Mouse (Mus musculus): ENCODE data around the gene Napa. TPM values are rescaled to one million over a fixed set of nuclear protein-coding genes. Genes with fewer than 3 reads are reported as not detected.

The Napa gene
- polyA plus RNA-seq, 1 experiment from 2014 or later = 154 TPM

- WGBS = 63% methylated on average over 9 of the region's 9 CpGs
- H3K4me1 ChIP-seq (ENCODE audit: insufficient read depth, low read depth, low read length) = no peaks in the 10 kb centered on the region
- DNase-seq (ENCODE audit: low spot score) = no peak
These were observed 52.2 kb downstream of the Napa start for GRCm38 (mm10) chr7:16150191-16151145.

DNA sequence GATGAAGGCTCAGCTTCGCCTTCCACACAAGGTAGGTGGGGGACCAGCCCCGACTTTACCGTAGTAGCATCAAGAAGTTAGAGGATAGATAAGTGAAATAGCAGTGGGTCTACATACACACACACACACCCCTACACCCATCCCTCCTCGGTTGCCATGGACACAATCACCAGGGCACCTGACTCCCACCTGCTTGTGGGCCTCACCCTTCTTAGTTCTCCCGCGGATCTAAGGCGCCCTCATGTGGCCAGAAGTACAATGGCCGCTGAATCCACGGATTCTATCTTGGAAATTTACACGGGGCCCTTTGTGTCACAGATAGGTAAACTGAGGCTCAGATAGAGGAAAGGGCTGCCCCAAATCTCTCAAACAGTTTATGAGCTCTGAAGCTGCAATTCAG lies 55.3 kb downstream of the Napa start:
- H3K4me1 ChIP-seq (ENCODE audit: insufficient read depth, low read depth, low read length) = no peaks in the 10 kb centered on the region
- DNase-seq (ENCODE audit: low spot score) (peak; percentile 56), ATAC-seq (peak; percentile 58)
- TF ChIP-seq EP300 (IDR thresholded peaks at IDR 0.05) (no peak), CTCF (IDR thresholded peaks at IDR 0.05) (peak; percentile 78)
- H3K27ac ChIP-seq (ENCODE audit: low read length) = no peak overlapping the region
- H3K9ac ChIP-seq (replicated peaks; ENCODE audit: low read depth) = no peak overlapping the region
- no peaks in the 10 kb centered on the region; the same call in 1 of the 2 replicates for H3K27me3 ChIP-seq (replicated peaks; ENCODE audit: insufficient read depth, low read length)
- WGBS = 14% methylated on average over 10 of the region's 10 CpGs
- no peak overlapping the region for H3K4me2 ChIP-seq (replicated peaks; ENCODE audit: low read depth, low read length)
- H3K36me3 ChIP-seq (ENCODE audit: insufficient read depth, low read length) = no peaks in the 10 kb centered on the region
- H3K4me3 ChIP-seq (ENCODE audit: low read depth, low read length) = no peak overlapping the region
- H3K9me3 ChIP-seq (ENCODE audit: low read length) = no peaks in the 10 kb centered on the region

More at GRCm38 (mm10) chr7:16150191-16151145, 52.2 kb downstream of the Napa start:
- TF ChIP-seq CTCF (IDR thresholded peaks at IDR 0.05) = no peak
- TF ChIP-seq EP300 (IDR thresholded peaks at IDR 0.05) = no peak
- Histone ChIP-seq H3K9ac (replicated peaks; ENCODE audit: low read depth) (no peak overlapping the region), H3K27me3 (replicated peaks; ENCODE audit: insufficient read depth, low read length) (no peaks in the 10 kb centered on the region), H3K4me3 (ENCODE audit: low read depth, low read length) (no peak overlapping the region), H3K36me3 (ENCODE audit: insufficient read depth, low read length) (no peaks in the 10 kb centered on the region), H3K4me2 (replicated peaks; ENCODE audit: low read depth, low read length) (no peak overlapping the region), H3K27ac (ENCODE audit: low read length) (no peak overlapping the region), H3K9me3 (ENCODE audit: low read length) (no peaks in the 10 kb centered on the region)
- no peak for ATAC-seq

DNA sequence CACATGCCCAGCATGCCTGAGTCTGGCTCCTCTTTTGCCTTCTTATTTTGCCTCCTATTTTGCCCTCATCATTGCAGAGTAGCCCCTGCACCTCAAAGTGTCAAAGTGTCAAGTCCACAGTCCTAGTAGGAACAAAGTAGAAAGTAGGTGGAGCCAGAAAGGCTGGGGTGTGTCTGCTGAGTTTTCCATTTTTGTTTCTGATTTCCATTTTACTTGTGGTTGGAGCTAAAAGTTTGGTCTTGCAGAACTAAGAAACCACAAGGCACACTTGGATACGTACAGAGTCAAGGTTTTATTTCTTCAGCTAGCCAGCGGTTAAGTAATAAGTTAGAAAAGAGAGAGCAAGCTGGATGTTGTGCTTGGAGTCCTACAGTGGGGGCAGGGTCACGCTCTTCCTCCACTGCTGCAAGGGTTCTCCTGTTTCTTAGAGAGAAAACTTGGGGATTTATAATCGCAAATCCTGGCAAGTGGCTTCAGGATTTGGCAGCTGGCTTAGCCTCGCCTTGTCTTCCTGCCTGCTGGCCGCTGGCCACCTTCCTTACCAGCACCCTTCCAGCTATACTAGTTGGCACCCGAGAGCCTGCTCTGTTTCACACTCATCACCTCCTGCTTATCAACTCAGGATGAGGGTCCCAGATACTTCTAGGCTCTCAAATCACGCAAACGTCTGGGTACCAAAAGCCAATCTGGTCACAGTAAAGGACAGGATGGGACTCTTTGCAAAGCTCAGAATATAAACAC lies 57.0 kb downstream of the Napa start:
- H3K4me3 ChIP-seq (ENCODE audit: low read depth, low read length) = no peak overlapping the region
- no peak overlapping the region; the same call in 1 of the 2 replicates for H3K9ac ChIP-seq (replicated peaks; ENCODE audit: low read depth)
- peaks cover 7% of the 10 kb centered on the region for H3K27me3 ChIP-seq (replicated peaks; ENCODE audit: insufficient read depth, low read length)
- H3K9me3 ChIP-seq (ENCODE audit: low read length) = no peaks in the 10 kb centered on the region
- H3K27ac ChIP-seq (ENCODE audit: low read length) = no peak overlapping the region
- H3K4me1 ChIP-seq (ENCODE audit: insufficient read depth, low read depth, low read length) = no peaks in the 10 kb centered on the region
- TF ChIP-seq EP300 (IDR thresholded peaks at IDR 0.05) (no peak), CTCF (IDR thresholded peaks at IDR 0.05) (no peak)
- ATAC-seq (no peak), DNase-seq (ENCODE audit: low spot score) (no peak)
- H3K4me2 ChIP-seq (replicated peaks; ENCODE audit: low read depth, low read length) = no peak overlapping the region
- WGBS = 56% methylated on average over 9 of the region's 9 CpGs
- H3K36me3 ChIP-seq (ENCODE audit: insufficient read depth, low read length) = no peaks in the 10 kb centered on the region

DNA sequence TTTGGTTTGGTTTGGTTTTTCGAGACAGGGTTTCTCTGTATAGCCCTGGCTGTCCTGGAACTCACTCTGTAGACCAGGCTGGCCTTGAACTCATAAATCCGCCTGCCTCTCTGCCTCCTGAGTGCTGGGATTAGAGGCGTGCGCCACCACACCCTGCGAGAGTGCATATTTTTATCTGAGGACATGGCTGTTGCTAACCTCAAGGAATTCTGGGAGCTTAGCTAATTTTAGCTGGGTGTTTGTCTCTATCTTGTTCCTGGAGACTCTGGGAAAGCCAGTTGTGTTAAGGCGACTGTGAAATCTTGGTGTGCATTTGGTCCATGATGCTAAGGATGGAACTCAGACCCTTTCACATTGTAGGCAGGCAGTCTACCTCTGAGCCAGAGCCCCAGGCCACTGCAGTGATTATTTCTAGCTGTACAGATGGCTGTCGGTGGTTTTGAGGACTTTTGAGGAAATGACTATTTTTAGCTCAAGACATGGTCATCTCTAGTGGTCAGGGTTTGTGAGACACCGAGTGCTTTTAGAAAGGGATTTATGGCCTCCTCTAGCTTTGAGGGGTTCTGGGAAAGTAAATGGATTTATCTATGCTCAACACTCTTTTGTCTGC lies 58.0 kb downstream of the Napa start:
- no peaks in the 10 kb centered on the region for H3K36me3 ChIP-seq (ENCODE audit: insufficient read depth, low read length)
- no peaks in the 10 kb centered on the region for H3K4me1 ChIP-seq (ENCODE audit: insufficient read depth, low read depth, low read length)
- no peak overlapping the region for H3K9ac ChIP-seq (replicated peaks; ENCODE audit: low read depth)
- DNase-seq (ENCODE audit: low spot score) (no peak), ATAC-seq (no peak)
- no peak overlapping the region for H3K27ac ChIP-seq (ENCODE audit: low read length)
- WGBS = 57% methylated on average over 8 of the region's 8 CpGs
- no peak overlapping the region for H3K4me2 ChIP-seq (replicated peaks; ENCODE audit: low read depth, low read length)
- no peak overlapping the region for H3K4me3 ChIP-seq (ENCODE audit: low read depth, low read length)
- H3K9me3 ChIP-seq (ENCODE audit: low read length) = no peaks in the 10 kb centered on the region
- H3K27me3 ChIP-seq (replicated peaks; ENCODE audit: insufficient read depth, low read length) = peaks cover 7% of the 10 kb centered on the region
- no peak for TF ChIP-seq CTCF (IDR thresholded peaks at IDR 0.05)
- TF ChIP-seq EP300 (IDR thresholded peaks at IDR 0.05) = no peak

DNA sequence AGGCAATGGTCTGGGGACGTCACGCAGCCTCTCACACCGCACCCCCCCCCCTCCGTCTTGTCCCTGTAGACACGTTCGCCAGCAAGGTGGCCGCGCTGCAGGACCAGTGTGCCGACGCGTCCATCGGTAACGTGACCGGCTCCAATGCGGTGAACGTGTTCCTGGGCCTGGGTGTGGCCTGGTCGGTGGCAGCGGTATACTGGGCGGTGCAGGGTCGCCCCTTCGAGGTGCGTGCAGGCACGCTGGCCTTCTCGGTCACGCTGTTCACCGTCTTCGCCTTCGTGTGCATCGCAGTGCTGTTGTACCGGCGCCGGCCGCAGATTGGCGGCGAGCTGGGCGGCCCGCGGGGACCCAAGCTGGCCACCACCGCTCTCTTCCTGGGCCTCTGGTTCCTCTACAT lies 60.5 kb downstream of the Napa start:
- Histone ChIP-seq H3K4me2 (replicated peaks; ENCODE audit: low read depth, low read length) (no peak overlapping the region), H3K9ac (replicated peaks; ENCODE audit: low read depth) (no peak overlapping the region), H3K9me3 (ENCODE audit: low read length) (no peaks in the 10 kb centered on the region), H3K27ac (ENCODE audit: low read length) (no peak overlapping the region), H3K27me3 (replicated peaks; ENCODE audit: insufficient read depth, low read length) (peaks cover 7% of the 10 kb centered on the region), H3K4me1 (ENCODE audit: insufficient read depth, low read depth, low read length) (no peaks in the 10 kb centered on the region), H3K4me3 (ENCODE audit: low read depth, low read length) (no peak overlapping the region), H3K36me3 (ENCODE audit: insufficient read depth, low read length) (no peaks in the 10 kb centered on the region)
- 12% methylated on average over 35 of the region's 39 CpGs for WGBS
- no peak for TF ChIP-seq EP300 (IDR thresholded peaks at IDR 0.05)
- TF ChIP-seq CTCF (IDR thresholded peaks at IDR 0.05) = no peak
- DNase-seq (ENCODE audit: low spot score) (no peak), ATAC-seq (no peak)

DNA sequence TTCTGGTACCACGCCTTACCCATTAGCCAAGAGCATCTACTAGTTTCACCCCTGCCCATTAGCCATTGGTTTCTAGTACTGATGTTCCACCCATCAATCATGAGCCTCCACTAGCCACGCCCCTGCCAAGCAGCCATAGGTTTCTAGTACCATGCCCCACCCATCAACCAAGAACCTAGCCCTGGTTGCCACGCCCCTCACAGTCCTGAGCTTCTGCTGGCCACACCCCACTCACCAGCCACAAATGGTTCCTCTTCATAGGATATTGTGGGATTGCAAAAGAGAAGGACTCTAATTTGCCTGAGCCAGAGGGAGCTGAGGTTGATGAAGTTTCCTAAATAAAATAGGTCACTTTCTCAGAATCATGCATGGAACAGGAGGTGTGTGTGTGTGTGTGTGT lies 62.4 kb downstream of the Napa start:
- Histone ChIP-seq H3K9me3 (ENCODE audit: low read length) (no peaks in the 10 kb centered on the region), H3K4me3 (ENCODE audit: low read depth, low read length) (no peak overlapping the region), H3K27me3 (replicated peaks; ENCODE audit: insufficient read depth, low read length) (peaks cover 7% of the 10 kb centered on the region), H3K36me3 (ENCODE audit: insufficient read depth, low read length) (no peaks in the 10 kb centered on the region), H3K4me1 (ENCODE audit: insufficient read depth, low read depth, low read length) (no peaks in the 10 kb centered on the region), H3K4me2 (replicated peaks; ENCODE audit: low read depth, low read length) (no peak overlapping the region), H3K9ac (replicated peaks; ENCODE audit: low read depth) (no peak overlapping the region), H3K27ac (ENCODE audit: low read length) (no peak overlapping the region)
- ATAC-seq (no peak), DNase-seq (ENCODE audit: low spot score) (peak; percentile 35)
- 81% methylated on average over 3 of the region's 3 CpGs for WGBS
- TF ChIP-seq CTCF (IDR thresholded peaks at IDR 0.05) (no peak), EP300 (IDR thresholded peaks at IDR 0.05) (no peak)
